In the genomic region with DNA sequence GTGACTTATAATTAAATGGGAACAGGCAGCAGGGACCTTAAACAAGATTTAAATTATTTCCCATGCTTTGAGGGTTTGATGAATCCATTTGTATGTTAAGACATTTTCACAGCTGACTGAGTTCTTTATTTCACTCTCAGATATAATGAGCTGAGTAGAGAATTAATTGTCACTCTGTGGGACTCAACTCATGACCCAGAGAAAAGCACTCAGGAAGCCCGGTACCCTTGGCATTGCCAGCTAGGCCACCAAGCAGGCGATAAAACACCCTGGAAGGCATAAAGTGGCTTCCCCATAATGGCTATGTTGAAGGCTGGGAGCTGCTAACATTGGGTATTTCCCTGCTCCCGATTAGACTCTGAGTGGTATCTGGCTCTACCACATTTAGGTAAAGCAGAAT, we compare ENCODE assay signal across 28 mouse cellular contexts.
DNase-seq lines count a peak whose midpoint lies in the region; ATAC-seq and TF ChIP-seq lines count a peak whose summit lies in the region.
"Had no signal": no experiment of that assay in that cellular context is flagged by ENCODE, and none has a peak within 500 bp of the region (broad histone marks: within the 10 kb centered on the region; RNA-seq: fewer than 3 reads in every experiment).

No protein-coding gene starts in this region.

- H3K4me3 ChIP-seq in forebrain, embryonic 10.5 days, result no peak overlapping the region
- H3K4me3 ChIP-seq in forebrain, postnatal 0 days (ENCODE audit: low read depth, low read length), result no peak overlapping the region
- no peak overlapping the region for H3K4me3 ChIP-seq in forebrain, embryonic 13.5 days
- no peak overlapping the region for H3K4me3 ChIP-seq in neural tube, embryonic 14.5 days (ENCODE audit: low read depth, low read length)
- H3K4me3 ChIP-seq: embryonic facial prominence, embryonic 12.5 days; hindbrain, embryonic 12.5 days; limb, embryonic 10.5 days; limb, embryonic 15.5 days; liver, embryonic 13.5 days; myocyte had no signal

- peaks cover 22% of the 10 kb centered on the region; the same call in 1 of the 2 replicates for H3K27me3 ChIP-seq in forebrain, embryonic 10.5 days (ENCODE audit: poor library complexity, severe bottlenecking)
- H3K27me3 ChIP-seq in forebrain, postnatal 0 days (ENCODE audit: insufficient read depth, low read length), result no peaks in the 10 kb centered on the region
- H3K27me3 ChIP-seq in forebrain, embryonic 13.5 days, result peaks cover 31% of the 10 kb centered on the region
- no peaks in the 10 kb centered on the region for H3K27me3 ChIP-seq in neural tube, embryonic 14.5 days (ENCODE audit: control insufficient read depth, insufficient read depth, low read length)
- H3K27me3 ChIP-seq: embryonic facial prominence, embryonic 12.5 days; hindbrain, embryonic 12.5 days; limb, embryonic 15.5 days; liver, embryonic 13.5 days had no signal

- no peaks in the 10 kb centered on the region for H3K36me3 ChIP-seq in forebrain, embryonic 10.5 days (replicated peaks)
- H3K36me3 ChIP-seq in forebrain, postnatal 0 days (ENCODE audit: insufficient read depth), result no peaks in the 10 kb centered on the region
- no peaks in the 10 kb centered on the region for H3K36me3 ChIP-seq in forebrain, embryonic 13.5 days (ENCODE audit: poor library complexity, severe bottlenecking)
- H3K36me3 ChIP-seq in neural tube, embryonic 14.5 days (ENCODE audit: control insufficient read depth, insufficient read depth, low read length), result no peaks in the 10 kb centered on the region
- H3K36me3 ChIP-seq: embryonic facial prominence, embryonic 12.5 days; hindbrain, embryonic 12.5 days; limb, embryonic 10.5 days; limb, embryonic 15.5 days; liver, embryonic 13.5 days had no signal

- intact Hi-C loops in left cerebral cortex, postnatal 14 days (cut with DNase I), result no loop called here

- no peaks in the 10 kb centered on the region for H3K9me3 ChIP-seq in forebrain, embryonic 10.5 days
- H3K9me3 ChIP-seq in forebrain, postnatal 0 days (ENCODE audit: low read length), result no peaks in the 10 kb centered on the region
- H3K9me3 ChIP-seq in forebrain, embryonic 13.5 days (replicated peaks), result no peaks in the 10 kb centered on the region
- H3K9me3 ChIP-seq in neural tube, embryonic 14.5 days (ENCODE audit: control insufficient read depth, low read length), result no peaks in the 10 kb centered on the region
- H3K9me3 ChIP-seq: embryonic facial prominence, embryonic 12.5 days; hindbrain, embryonic 12.5 days; limb, embryonic 10.5 days; limb, embryonic 15.5 days; liver, embryonic 13.5 days had no signal

- 59% methylated on average over 3 of the region's 3 CpGs for WGBS in forebrain, embryonic 10.5 days
- WGBS in forebrain, postnatal 0 days, result 23% methylated on average over 3 of the region's 3 CpGs
- 17% methylated on average over 3 of the region's 3 CpGs for WGBS in forebrain, embryonic 13.5 days
- WGBS in neural tube, embryonic 14.5 days, result 29% methylated on average over 3 of the region's 3 CpGs

- peaks cover 21% of the 10 kb centered on the region for H3K4me1 ChIP-seq in forebrain, embryonic 10.5 days
- H3K4me1 ChIP-seq in forebrain, postnatal 0 days (ENCODE audit: insufficient read depth), result no peaks in the 10 kb centered on the region
- peaks cover 10% of the 10 kb centered on the region for H3K4me1 ChIP-seq in forebrain, embryonic 13.5 days
- H3K4me1 ChIP-seq in neural tube, embryonic 14.5 days (ENCODE audit: control insufficient read depth, insufficient read depth, low read length), result 0 out of 2 replicates have a peak, but pooled peaks cover 4% of the 10 kb centered on the region
- H3K4me1 ChIP-seq: embryonic facial prominence, embryonic 12.5 days; hindbrain, embryonic 12.5 days; limb, embryonic 10.5 days; limb, embryonic 15.5 days; liver, embryonic 13.5 days had no signal

- TF ChIP-seq CTCF in forebrain, postnatal 0 days (IDR thresholded peaks at IDR 0.05; ENCODE audit: low read depth), result no peak

- no peak overlapping the region for H3K4me2 ChIP-seq in forebrain, postnatal 0 days (ENCODE audit: low read depth)
- no peak overlapping the region for H3K4me2 ChIP-seq in forebrain, embryonic 13.5 days
- no peak overlapping the region for H3K4me2 ChIP-seq in neural tube, embryonic 14.5 days (ENCODE audit: low read depth, low read length)
- H3K4me2 ChIP-seq: embryonic facial prominence, embryonic 12.5 days; hindbrain, embryonic 12.5 days; limb, embryonic 15.5 days; liver, embryonic 13.5 days had no signal

- no peak for ATAC-seq in forebrain, postnatal 0 days
- peak; percentile 72 for ATAC-seq in forebrain, embryonic 13.5 days
- peak; percentile 70 for ATAC-seq in neural tube, embryonic 14.5 days (ENCODE audit: low read depth)
- ATAC-seq: intestine, embryonic 16.5 days; lung, postnatal 0 days; midbrain, embryonic 16.5 days had no signal

- no peak overlapping the region for H3K27ac ChIP-seq in forebrain, embryonic 10.5 days
- H3K27ac ChIP-seq in forebrain, postnatal 0 days (ENCODE audit: low read depth, low read length), result no peak overlapping the region
- no peak overlapping the region for H3K27ac ChIP-seq in forebrain, embryonic 13.5 days
- no peak overlapping the region for H3K27ac ChIP-seq in neural tube, embryonic 14.5 days (ENCODE audit: low read depth, low read length)
- H3K27ac ChIP-seq: embryonic facial prominence, embryonic 12.5 days; hindbrain, embryonic 12.5 days; kidney, postnatal 0 days; limb, embryonic 10.5 days; limb, embryonic 15.5 days; liver, embryonic 13.5 days; macrophage had no signal

- no peak overlapping the region for H3K9ac ChIP-seq in forebrain, postnatal 0 days
- H3K9ac ChIP-seq in forebrain, embryonic 13.5 days, result no peak overlapping the region
- no peak overlapping the region for H3K9ac ChIP-seq in neural tube, embryonic 14.5 days (replicated peaks; ENCODE audit: low read depth, low read length)
- H3K9ac ChIP-seq: embryonic facial prominence, embryonic 12.5 days; hindbrain, embryonic 12.5 days; limb, embryonic 15.5 days; liver, embryonic 13.5 days had no signal

- peak; percentile 29 for DNase-seq in forebrain, embryonic 10.5 days (ENCODE audit: extremely low spot score, low spot score)
- no peak for DNase-seq in forebrain, postnatal 0 days
- DNase-seq in Muller cell, postnatal 12 days (ENCODE audit: inconsistent ontology term), result peak; percentile 64
- DNase-seq in B cell, adult 2 months, result no peak
- no peak for DNase-seq in spleen, postnatal 4 days (ENCODE audit: low spot score in 2 of 2)
- no peak for DNase-seq in left cerebral cortex, postnatal 14 days (ENCODE audit: low spot score in 2 of 2)
- DNase-seq: adrenal gland, postnatal 25 days; cerebellum, adult 8-10 months; cerebellum, postnatal 36 days; gastrocnemius, postnatal 10 days; heart, postnatal 14 days; kidney, adult 8-10 months; layer of hippocampus, postnatal 36 days; liver, embryonic 13.5 days; lung, adult 18-20 months; thymus, postnatal 14 days had no signal

Comparison
In these comparisons a context has a peak if more than half of its experiments do, and no peak if none do; other contexts are left out.
1. DNase-seq: peak in forebrain, embryonic 10.5 days (single experiment) and Muller cell, postnatal 12 days (single experiment); none in forebrain, postnatal 0 days (single experiment), B cell, adult 2 months (0 of 2), spleen, postnatal 4 days (0 of 2) and left cerebral cortex, postnatal 14 days (0 of 2).